Mouse (Mus musculus): ENCODE results near the gene Prkar2b. TPM values are rescaled to one million over a fixed set of nuclear protein-coding genes. Genes with fewer than 3 reads are reported as not detected.

Prkar2b gene
- total and polyA plus RNA-seq, 3 experiments = 15.7 to 154 (median 34.1) TPM

DNA sequence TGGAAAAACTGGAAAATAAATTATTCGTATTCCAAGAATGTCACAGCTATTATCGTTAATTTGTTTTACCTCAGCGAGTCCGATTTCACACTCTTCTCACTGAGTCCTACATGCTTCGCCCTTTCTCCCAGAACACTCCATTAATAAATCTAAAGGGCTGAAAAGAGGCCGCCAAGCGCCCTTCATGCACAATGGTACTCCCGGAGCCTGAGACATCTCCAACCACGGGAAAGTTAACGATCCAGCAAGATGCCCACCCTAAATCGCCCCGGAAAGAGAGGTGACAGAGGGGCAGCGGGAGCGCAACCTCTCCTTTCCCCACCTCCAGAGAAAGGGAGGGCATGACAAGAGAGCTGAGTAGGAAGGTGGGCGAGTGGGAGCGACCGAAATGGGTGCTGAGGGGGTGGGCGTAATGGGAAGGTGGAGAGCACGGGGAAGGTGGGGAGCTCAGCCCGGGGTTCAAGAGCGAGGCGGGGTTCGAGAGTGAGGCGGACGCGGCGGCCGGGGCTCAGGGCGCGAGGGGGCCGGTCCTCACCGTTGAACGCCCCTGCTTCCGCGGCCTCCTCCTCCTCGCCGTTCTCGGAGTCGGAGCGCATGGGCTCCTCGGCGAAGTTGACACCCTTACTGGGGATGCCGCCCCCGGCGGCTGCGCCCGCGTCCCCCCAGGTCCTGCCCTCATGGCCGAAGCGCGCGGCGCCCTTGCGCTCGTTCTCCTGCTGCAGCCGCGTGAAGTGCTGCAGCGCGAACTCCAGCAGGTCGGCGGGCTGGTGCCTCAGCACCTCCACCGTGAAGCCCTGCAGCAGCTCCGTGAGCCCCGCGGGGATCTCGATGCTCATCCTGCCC is 628 bp downstream of the Prkar2b start:
- peak overlapping the region; percentile 82 for H3K27ac ChIP-seq (ENCODE audit: control insufficient read depth, low read depth, low read length)
- H3K9me3 ChIP-seq (replicated peaks; ENCODE audit: insufficient read depth, low read length) = no peaks in the 10 kb centered on the region
- no peaks in the 10 kb centered on the region for H3K27me3 ChIP-seq (ENCODE audit: control insufficient read depth in 1 of 2, insufficient read depth in 2 of 2, low read length in 2 of 2)
- H3K9ac ChIP-seq (ENCODE audit: control insufficient read depth, low read depth, low read length, poor library complexity, severe bottlenecking) = peak overlapping the region; percentile 97
- peaks cover 33% of the 10 kb centered on the region for H3K79me2 ChIP-seq (ENCODE audit: control insufficient read depth, insufficient read depth, low read length, poor library complexity)
- H3K4me3 ChIP-seq (ENCODE audit: control insufficient read depth in 1 of 2, insufficient read depth in 1 of 2, low read depth in 2 of 2, low read length in 2 of 2) = peak overlapping the region; percentile 89 to 98
- peak; percentile 75 for DNase-seq (ENCODE audit: low read depth, low spot score)
- H3K4me1 ChIP-seq (ENCODE audit: control insufficient read depth in 1 of 2, insufficient read depth in 2 of 2, low read length in 2 of 2) = peaks cover 7 to 22% of the 10 kb centered on the region in 2 experiments
- H3K36me3 ChIP-seq (ENCODE audit: control insufficient read depth in 1 of 2, insufficient read depth in 2 of 2, low read length in 2 of 2) = peaks cover 0 to 33% of the 10 kb centered on the region in 2 experiments; a peak in 2 of 4 replicates
- TF ChIP-seq ZNF384 (IDR thresholded peaks at IDR 0.05; ENCODE audit: low read depth, low read length) (no peak), POLR2AphosphoS5 (IDR thresholded peaks at IDR 0.05; ENCODE audit: borderline replicate concordance, low read depth, low read length) (no peak), RCOR1 (IDR thresholded peaks at IDR 0.05; ENCODE audit: low read depth, low read length) (no peak), CHD1 (IDR thresholded peaks at IDR 0.05; ENCODE audit: low read depth, low read length) (no peak), POLR2AphosphoS2 (IDR thresholded peaks at IDR 0.05; ENCODE audit: low read length) (no peak), MAFK (IDR thresholded peaks at IDR 0.05; ENCODE audit: borderline replicate concordance, low read depth, low read length) (no peak), CHD2 (IDR thresholded peaks at IDR 0.05; ENCODE audit: low read length) (no peak), UBTF (IDR thresholded peaks at IDR 0.05; ENCODE audit: borderline replicate concordance, insufficient read depth, low read depth, low read length) (no peak; the same call in 1 of the 2 replicates), MEF2A (IDR thresholded peaks at IDR 0.05; ENCODE audit: extremely low read depth, insufficient replicate concordance, low read depth, low read length, poor library complexity, severe bottlenecking) (no peak), CTCF (IDR thresholded peaks at IDR 0.05 in 2 of 3, conservative IDR thresholded peaks at IDR 0.05 in 1 of 3; ENCODE audit: control insufficient read depth in 1 of 3, insufficient read depth in 1 of 3, low read depth in 2 of 3, low read length in 3 of 3, poor library complexity in 1 of 3, severe bottlenecking in 1 of 3) (no peak), EP300 (IDR thresholded peaks at IDR 0.05; ENCODE audit: low read depth in 1 of 2, low read length in 2 of 2) (no peak; a peak in 1 of 4 replicates), ZMIZ1 (IDR thresholded peaks at IDR 0.05; ENCODE audit: low read depth, low read length) (peak; percentile 12; the same call in 1 of the 2 replicates), ELF1 (IDR thresholded peaks at IDR 0.05; ENCODE audit: low read depth, low read length) (no peak), KAT2A (conservative IDR thresholded peaks at IDR 0.05; ENCODE audit: low read depth, low read length) (no peak), E2F4 (IDR thresholded peaks at IDR 0.05; ENCODE audit: borderline replicate concordance, low read depth, low read length) (no peak), MAZ (IDR thresholded peaks at IDR 0.05; ENCODE audit: low read depth, low read length) (no peak), NELFE (IDR thresholded peaks at IDR 0.05; ENCODE audit: low read depth, low read length) (no peak), NRF1 (IDR thresholded peaks at IDR 0.05; ENCODE audit: insufficient read depth, low read depth, low read length, poor library complexity, severe bottlenecking) (no peak), USF2 (IDR thresholded peaks at IDR 0.05; ENCODE audit: borderline replicate concordance in 1 of 2, insufficient read depth in 1 of 2, low read depth in 1 of 2, low read length in 2 of 2) (no peak), BHLHE40 (IDR thresholded peaks at IDR 0.05; ENCODE audit: borderline replicate concordance, low read depth, low read length) (no peak), GATA1 (IDR thresholded peaks at IDR 0.05; ENCODE audit: low read depth, low read length) (no peak), ETS1 (IDR thresholded peaks at IDR 0.05; ENCODE audit: low read depth, low read length) (no peak), JUND (IDR thresholded peaks at IDR 0.05; ENCODE audit: low read depth, low read length) (no peak), MAX (IDR thresholded peaks at IDR 0.05; ENCODE audit: low read length) (peak; percentile 60), GABPA (IDR thresholded peaks at IDR 0.05; ENCODE audit: low read depth, low read length) (no peak), TAL1 (IDR thresholded peaks at IDR 0.05; ENCODE audit: low read length) (no peak), MXI1 (IDR thresholded peaks at IDR 0.05; ENCODE audit: low read depth, low read length) (no peak), HCFC1 (IDR thresholded peaks at IDR 0.05; ENCODE audit: low read depth, low read length) (peak; percentile 37; the same call in 1 of the 2 replicates), TCF12 (IDR thresholded peaks at IDR 0.05; ENCODE audit: low read depth, low read length) (no peak), SIN3A (IDR thresholded peaks at IDR 0.05; ENCODE audit: low read length) (no peak; the same call in 1 of the 2 replicates), POLR2A (IDR thresholded peaks at IDR 0.05; ENCODE audit: control insufficient read depth in 1 of 2, insufficient read depth in 1 of 2, low read depth in 1 of 2, low read length in 2 of 2, poor library complexity in 1 of 2) (peak in 1 of 2 experiments; percentile 40; a peak in 1 of 4 replicates), SMC3 (IDR thresholded peaks at IDR 0.05; ENCODE audit: low read depth, low read length) (no peak), ZKSCAN1 (IDR thresholded peaks at IDR 0.05; ENCODE audit: low read depth, low read length) (no peak), ZC3H11A (IDR thresholded peaks at IDR 0.05; ENCODE audit: low read depth, low read length) (no peak), MYB (IDR thresholded peaks at IDR 0.05; ENCODE audit: low read depth, low read length) (no peak)

All from MEL (cell line).